Mouse (Mus musculus) hindbrain, embryonic 11.5 days (tissue): ENCODE measurements around the gene Fam114a1. TPM values are rescaled to one million over a fixed set of nuclear protein-coding genes. Genes with fewer than 3 reads are reported as not detected.

Experiments used
- ATAC-seq: fragments of 200-750 bp; cut with Nextera tagmentation; 2 replicates; pipeline ENCODE4 v1.8.0; 2017; ENCODE audit warnings: mild to moderate bottlenecking, moderate TSS enrichment, moderate library complexity; ENCODE audit not compliant: low FRiP score
- DNase-seq: peaks from one replicate; pipeline ENCODE4 v3.0.0-alpha.2; 2015; ENCODE audit warnings: low spot score
- H3K27ac ChIP-seq: fragments of 300-500 bp; sonication (generic); 2 replicates; pipeline ENCODE4 v1.5.1; 2014; ENCODE audit warnings: mild to moderate bottlenecking, low read depth, low read length
- H3K27me3 ChIP-seq: fragments of 300-500 bp; sonication (generic); 2 replicates; pipeline ENCODE4 v1.6.1; 2014; ENCODE audit warnings: mild to moderate bottlenecking, low read length, moderate library complexity, mixed read lengths; ENCODE audit not compliant: control insufficient read depth, insufficient read depth
- H3K36me3 ChIP-seq: fragments of 300-500 bp; sonication (generic); 2 replicates; pipeline ENCODE4 v1.6.1; 2014; ENCODE audit warnings: mild to moderate bottlenecking, low read length, moderate library complexity, mixed read lengths; ENCODE audit not compliant: control insufficient read depth, insufficient read depth
- H3K4me1 ChIP-seq: fragments of 300-500 bp; sonication (generic); replicated peaks from 2 replicates; pipeline ENCODE4 v1.6.1; 2014; ENCODE audit warnings: low read length, mixed read lengths; ENCODE audit not compliant: control insufficient read depth, insufficient read depth
- H3K4me2 ChIP-seq: fragments of 300-500 bp; sonication (generic); replicated peaks from 2 replicates; pipeline ENCODE4 v1.6.1; 2014; ENCODE audit warnings: mild to moderate bottlenecking, low read depth, low read length
- H3K4me3 ChIP-seq: fragments of 300-500 bp; sonication (generic); 2 replicates; pipeline ENCODE4 v1.5.1; 2014; ENCODE audit warnings: low read depth, low read length
- H3K9ac ChIP-seq: fragments of 300-500 bp; sonication (generic); 2 replicates; pipeline ENCODE4 v1.6.1; 2014; ENCODE audit warnings: low read depth, low read length
- H3K9me3 ChIP-seq: fragments of 300-500 bp; sonication (generic); 2 replicates; pipeline ENCODE4 v1.6.1; 2016; ENCODE audit warnings: low read length; ENCODE audit not compliant: control insufficient read depth
- WGBS: fragments of 180-500 bp; shearing (Covaris S2); extraction: QIAGEN DNeasy Blood & Tissue Kit; methylation state at CpG from one replicate; pipeline ENCODE4 v1.1.7; 2014; 5-methylcytosine and 5-hydroxymethylcytosine counted together
- polyA plus RNA-seq: library from polyadenylated mRNA; unstranded; fragments of >200 nt; fragmentation: Nextera tagmentation; extraction: Ambion mirVana; gene quantifications from 2 replicates; pipeline ENCODE4 v1.2.1, GENCODE M21; 2014

Fam114a1 gene
- polyA plus RNA-seq, 1 experiment from 2014 or later: 21.8 TPM

GRCm38 (mm10) chr5:65040463-65040862 is 70.6 kb downstream of the Fam114a1 start:
- WGBS: 61% methylated on average over 5 of the region's 5 CpGs
- no peak for DNase-seq

GRCm38 (mm10) chr5:65043407-65043895 is 73.6 kb downstream of the Fam114a1 start:
- WGBS: 69% methylated on average over 11 of the region's 11 CpGs
- no peak for ATAC-seq
- Histone ChIP-seq H3K4me2 (no peak overlapping the region), H3K4me1 (no peaks in the 10 kb centered on the region), H3K4me3 (no peak overlapping the region), H3K27ac (no peak overlapping the region), H3K9ac (no peak overlapping the region), H3K36me3 (no peaks in the 10 kb centered on the region), H3K27me3 (no peaks in the 10 kb centered on the region), H3K9me3 (no peaks in the 10 kb centered on the region)
- DNase-seq: no peak

More at GRCm38 (mm10) chr5:65040463-65040862, 70.6 kb downstream of the Fam114a1 start:
- Histone ChIP-seq H3K27ac (no peak overlapping the region), H3K27me3 (no peaks in the 10 kb centered on the region), H3K9ac (no peak overlapping the region), H3K36me3 (no peaks in the 10 kb centered on the region), H3K4me1 (no peaks in the 10 kb centered on the region), H3K4me2 (no peak overlapping the region), H3K4me3 (no peak overlapping the region), H3K9me3 (no peaks in the 10 kb centered on the region)
- no peak for ATAC-seq

- H3K4me1 ChIP-seq: no peaks in the 10 kb centered on the region
- H3K4me3 ChIP-seq: no peak overlapping the region
- H3K4me2 ChIP-seq: no peak overlapping the region
- no peak overlapping the region for H3K9ac ChIP-seq
- no peak overlapping the region for H3K27ac ChIP-seq
- no peaks in the 10 kb centered on the region for H3K27me3 ChIP-seq
- DNase-seq: no peak
- no peaks in the 10 kb centered on the region for H3K9me3 ChIP-seq
- WGBS: 83% methylated on average over 6 of the region's 6 CpGs
- ATAC-seq: no peak
- no peaks in the 10 kb centered on the region for H3K36me3 ChIP-seq
Measured at GRCm38 (mm10) chr5:65045642-65046370, 75.9 kb downstream of the Fam114a1 start.

- no peak overlapping the region for H3K9ac ChIP-seq
- DNase-seq (no peak), ATAC-seq (no peak)
- no peaks in the 10 kb centered on the region for H3K4me1 ChIP-seq
- H3K9me3 ChIP-seq: no peaks in the 10 kb centered on the region
- no peak overlapping the region for H3K4me2 ChIP-seq
- no peaks in the 10 kb centered on the region for H3K36me3 ChIP-seq
- WGBS: 70% methylated on average over 12 of the region's 12 CpGs
- no peaks in the 10 kb centered on the region for H3K27me3 ChIP-seq
- H3K27ac ChIP-seq: no peak overlapping the region
- no peak overlapping the region for H3K4me3 ChIP-seq
Measured at GRCm38 (mm10) chr5:65046442-65047284, 76.8 kb downstream of the Fam114a1 start.

- no peak for DNase-seq
- Histone ChIP-seq H3K9me3 (no peaks in the 10 kb centered on the region), H3K4me3 (no peak overlapping the region), H3K4me1 (no peaks in the 10 kb centered on the region), H3K36me3 (no peaks in the 10 kb centered on the region), H3K9ac (no peak overlapping the region), H3K27me3 (no peaks in the 10 kb centered on the region), H3K4me2 (no peak overlapping the region), H3K27ac (no peak overlapping the region)
- 68% methylated on average over 12 of the region's 12 CpGs for WGBS
- ATAC-seq: no peak
Measured at GRCm38 (mm10) chr5:65047285-65047855, 77.5 kb downstream of the Fam114a1 start.

GRCm38 (mm10) chr5:65049880-65050279 is 80.0 kb downstream of the Fam114a1 start:
- H3K9ac ChIP-seq: no peak overlapping the region
- WGBS: 79% methylated on average over 5 of the region's 5 CpGs
- no peaks in the 10 kb centered on the region for H3K36me3 ChIP-seq

GRCm38 (mm10) chr5:65051513-65051912 is 81.6 kb downstream of the Fam114a1 start:
- Histone ChIP-seq H3K9ac (no peak overlapping the region), H3K4me1 (no peaks in the 10 kb centered on the region), H3K4me2 (no peak overlapping the region), H3K27ac (no peak overlapping the region), H3K9me3 (no peaks in the 10 kb centered on the region), H3K27me3 (no peaks in the 10 kb centered on the region), H3K4me3 (no peak overlapping the region), H3K36me3 (no peaks in the 10 kb centered on the region)
- WGBS: 77% methylated on average over 3 of the region's 3 CpGs
- ATAC-seq (no peak), DNase-seq (no peak)

More at GRCm38 (mm10) chr5:65049880-65050279, 80.0 kb downstream of the Fam114a1 start:
- DNase-seq (no peak), ATAC-seq (no peak)
- H3K4me3 ChIP-seq: no peak overlapping the region
- no peaks in the 10 kb centered on the region for H3K4me1 ChIP-seq
- no peak overlapping the region for H3K27ac ChIP-seq
- no peaks in the 10 kb centered on the region for H3K27me3 ChIP-seq
- H3K9me3 ChIP-seq: no peaks in the 10 kb centered on the region
- H3K4me2 ChIP-seq: no peak overlapping the region

GRCm38 (mm10) chr5:65057596-65057995 is 87.7 kb downstream of the Fam114a1 start:
- 95% methylated on average over 6 of the region's 6 CpGs for WGBS
- no peaks in the 10 kb centered on the region for H3K9me3 ChIP-seq
- no peaks in the 10 kb centered on the region for H3K4me1 ChIP-seq
- H3K36me3 ChIP-seq: no peaks in the 10 kb centered on the region
- no peak for ATAC-seq
- no peak overlapping the region for H3K9ac ChIP-seq
- H3K27me3 ChIP-seq: no peaks in the 10 kb centered on the region
- H3K4me2 ChIP-seq: no peak overlapping the region
- H3K27ac ChIP-seq: no peak overlapping the region
- no peak for DNase-seq
- no peak overlapping the region for H3K4me3 ChIP-seq
